Comparison of ENCODE assay signal across 19 mouse cellular contexts in genomic region chr1:158215581-158215980, GRCm38 (mm10).
DNase-seq lines count a peak whose midpoint lies in the region; TF ChIP-seq lines count a peak whose summit lies in the region.
"Had no signal": no experiment of that assay in that cellular context is flagged by ENCODE, and none has a peak within 500 bp of the region (broad histone marks: within the 10 kb centered on the region; RNA-seq: fewer than 3 reads in every experiment).

No protein-coding gene starts in this region.

- no peak overlapping the region for H3K27ac ChIP-seq in ES-E14 (ENCODE audit: insufficient read depth, low read depth, low read length, poor library complexity, severe bottlenecking)
- H3K27ac ChIP-seq: embryonic facial prominence, embryonic 13.5 days; embryonic facial prominence, embryonic 15.5 days; forebrain, embryonic 10.5 days; forebrain, embryonic 12.5 days had no signal

- no peaks in the 10 kb centered on the region for H3K4me1 ChIP-seq in ES-E14 (ENCODE audit: control insufficient read depth in 2 of 2, insufficient read depth in 2 of 2, low read length in 2 of 2, poor library complexity in 1 of 2)
- H3K4me1 ChIP-seq: embryonic facial prominence, embryonic 13.5 days; embryonic facial prominence, embryonic 15.5 days had no signal

- H3K9ac ChIP-seq in ES-E14 (ENCODE audit: insufficient read depth, low read depth, low read length, poor library complexity, severe bottlenecking) = no peak overlapping the region
- H3K9ac ChIP-seq: embryonic facial prominence, embryonic 13.5 days; embryonic facial prominence, embryonic 15.5 days; forebrain, embryonic 12.5 days had no signal

- no peaks in the 10 kb centered on the region for H3K9me3 ChIP-seq in ES-E14 (ENCODE audit: control insufficient read depth, insufficient read depth, low read depth, low read length)
- H3K9me3 ChIP-seq: embryonic facial prominence, embryonic 13.5 days; embryonic facial prominence, embryonic 15.5 days; forebrain, embryonic 10.5 days; forebrain, embryonic 12.5 days had no signal

- in situ Hi-C loops in ES-E14 (cut with MboI; ENCODE audit: low sequenced_read_pairs in 2 of 2, unreplicated experiment in 2 of 2) = no loop called here

- no peak overlapping the region for H3K4me3 ChIP-seq in ES-E14 (ENCODE audit: insufficient read depth in 1 of 2, low read depth in 1 of 2, low read length in 2 of 2, poor library complexity in 1 of 2, severe bottlenecking in 1 of 2)
- H3K4me3 ChIP-seq: embryonic facial prominence, embryonic 13.5 days; embryonic facial prominence, embryonic 15.5 days; erythroblast, embryonic 14.5 days; forebrain, embryonic 10.5 days; forebrain, embryonic 12.5 days had no signal

- H3K36me3 ChIP-seq in ES-E14 (ENCODE audit: control insufficient read depth, insufficient read depth, low read length, poor library complexity, severe bottlenecking) = no peaks in the 10 kb centered on the region
- H3K36me3 ChIP-seq: embryonic facial prominence, embryonic 13.5 days; embryonic facial prominence, embryonic 15.5 days; forebrain, embryonic 10.5 days; forebrain, embryonic 12.5 days had no signal

- DNase-seq in ES-CJ7 (ENCODE audit: low read depth, low spot score) (peak; percentile 51), ES-E14 (ENCODE audit: low read depth, low spot score) (peak; percentile 13), ZHBTc4 (ENCODE audit: low read depth, low spot score) (peak; percentile 83)
- no peak for DNase-seq in adrenal gland, adult 2 months
- DNase-seq in thymus, postnatal 36 days = no peak
- DNase-seq: adrenal gland, adult 8-10 months; adrenal gland, postnatal 14 days; cerebellum, adult 11 months; cerebellum, adult 18-20 months; cerebellum, adult 8-10 months; cerebellum, adult 9-11 months; cerebellum, postnatal 14 days; cerebellum, postnatal 36 days; embryo, embryonic 11 days had no signal

TF ChIP-seq in ES-E14, 5 proteins besides CTCF, POLR2A, EP300 and RAD21:
- TF ChIP-seq CHD2 (IDR thresholded peaks at IDR 0.05; ENCODE audit: low read depth, low read length) (no peak), ZC3H11A (IDR thresholded peaks at IDR 0.05; ENCODE audit: borderline replicate concordance, low read depth, low read length) (no peak), ZNF384 (IDR thresholded peaks at IDR 0.05; ENCODE audit: low read depth, low read length) (0 out of 2 replicates have a peak, but pooled peaks have one; percentile 20)

Comparison
In these comparisons a context has a peak if more than half of its experiments do, and no peak if none do; other contexts are left out.
1. DNase-seq: peak in ES-CJ7 (single experiment), ES-E14 (single experiment) and ZHBTc4 (single experiment); none in adrenal gland, adult 2 months (single experiment) and thymus, postnatal 36 days (0 of 2).